Mouse (Mus musculus): ENCODE measurements around the gene Csgalnact2.

- TF ChIP-seq RAD21 (IDR thresholded peaks at IDR 0.05; ENCODE audit: low read depth, low read length): peak; percentile 2
- TF ChIP-seq CTCF (conservative IDR thresholded peaks at IDR 0.05 in 1 of 2, IDR thresholded peaks at IDR 0.05 in 1 of 2; ENCODE audit: low read depth in 2 of 2, low read length in 2 of 2): peak in 1 of 2 experiments; percentile 61; a peak in 2 of 4 replicates
These were observed 71.2 kb downstream of the Csgalnact2 start for GRCm38 (mm10) chr6:118067720-118068119.
